Mouse (Mus musculus) kidney, embryonic 14.5 days (tissue): Measurements from ENCODE around the gene Hivep3. TPM values are rescaled to one million over a fixed set of nuclear protein-coding genes. Genes with fewer than 3 reads are reported as not detected.

ENCODE experiments used
- ATAC-seq: fragments of 200-750 bp; cut with Nextera tagmentation; 2 replicates; pipeline ENCODE4 v1.8.0; 2017; ENCODE audit warnings: moderate number of reproducible peaks, mild to moderate bottlenecking, moderate TSS enrichment, moderate library complexity; ENCODE audit not compliant: low FRiP score, low TSS enrichment
- H3K27ac ChIP-seq: fragments of 300-500 bp; sonication (generic); 2 replicates; pipeline ENCODE4 v1.5.1; 2014; ENCODE audit warnings: low read depth, mild to moderate bottlenecking, low read length, moderate library complexity, mixed read lengths
- H3K27me3 ChIP-seq: fragments of 300-500 bp; sonication (generic); 2 replicates; pipeline ENCODE4 v1.6.1; 2014; ENCODE audit warnings: mild to moderate bottlenecking, low read length; ENCODE audit not compliant: control insufficient read depth, insufficient read depth
- H3K36me3 ChIP-seq: fragments of 300-500 bp; sonication (generic); 2 replicates; pipeline ENCODE4 v1.6.1; 2014; ENCODE audit warnings: low read length, mixed read lengths; ENCODE audit not compliant: control insufficient read depth, insufficient read depth
- H3K4me1 ChIP-seq: fragments of 300-500 bp; sonication (generic); 2 replicates; pipeline ENCODE4 v1.6.1; 2014; ENCODE audit warnings: low read length, mixed read lengths; ENCODE audit not compliant: control insufficient read depth, insufficient read depth
- H3K4me2 ChIP-seq: fragments of 300-500 bp; sonication (generic); replicated peaks from 2 replicates; pipeline ENCODE4 v1.6.1; 2014; ENCODE audit warnings: low read depth, mild to moderate bottlenecking, low read length
- H3K4me3 ChIP-seq: fragments of 300-500 bp; sonication (generic); 2 replicates; pipeline ENCODE4 v1.5.1; 2014; ENCODE audit warnings: mild to moderate bottlenecking, low read length
- H3K9ac ChIP-seq: fragments of 300-500 bp; sonication (generic); 2 replicates; pipeline ENCODE4 v1.6.1; 2014; ENCODE audit warnings: low read depth, mild to moderate bottlenecking, low read length, moderate library complexity
- H3K9me3 ChIP-seq: fragments of 300-500 bp; sonication (generic); 2 replicates; pipeline ENCODE4 v1.6.1; 2016; ENCODE audit warnings: low read length; ENCODE audit not compliant: control insufficient read depth
- WGBS: fragments of 180-500 bp; shearing (Covaris S2); extraction: QIAGEN DNeasy Blood & Tissue Kit; methylation state at CpG from one replicate; pipeline ENCODE4 v1.1.7; 2014; 5-methylcytosine and 5-hydroxymethylcytosine counted together
- polyA plus RNA-seq: library from polyadenylated mRNA; unstranded; fragments of >200 nt; fragmentation: Nextera tagmentation; extraction: Ambion mirVana; gene quantifications from 2 replicates; pipeline ENCODE4 v1.2.1, GENCODE M21; 2014

Hivep3 gene
- polyA plus RNA-seq, 1 experiment from 2014 or later, result 6.3 TPM

- Histone ChIP-seq H3K27ac (no peak overlapping the region), H3K36me3 (no peaks in the 10 kb centered on the region), H3K9ac (no peak overlapping the region), H3K4me3 (no peak overlapping the region), H3K27me3 (no peaks in the 10 kb centered on the region), H3K4me1 (peaks cover 4% of the 10 kb centered on the region; the same call in 1 of the 2 replicates), H3K9me3 (no peaks in the 10 kb centered on the region), H3K4me2 (no peak overlapping the region)
- 26% methylated on average over 4 of the region's 4 CpGs for WGBS
- no peak for ATAC-seq
These were observed 148.8 kb downstream of the Hivep3 start for GRCm38 (mm10) chr4:119882401-119882800.

- Histone ChIP-seq H3K9me3 (no peaks in the 10 kb centered on the region), H3K4me1 (peaks cover 4% of the 10 kb centered on the region; the same call in 1 of the 2 replicates), H3K27me3 (no peaks in the 10 kb centered on the region), H3K4me2 (no peak overlapping the region), H3K36me3 (no peaks in the 10 kb centered on the region), H3K4me3 (no peak overlapping the region), H3K27ac (no peak overlapping the region), H3K9ac (no peak overlapping the region)
- no peak for ATAC-seq
- WGBS, result 24% methylated on average over 5 of the region's 5 CpGs
These were observed 149.2 kb downstream of the Hivep3 start for GRCm38 (mm10) chr4:119882814-119883213.

GRCm38 (mm10) chr4:119886621-119887020, 153.0 kb downstream of the Hivep3 start:
- ATAC-seq, result no peak
- H3K9ac ChIP-seq, result no peak overlapping the region
- 26% methylated on average over 3 of the region's 3 CpGs for WGBS

GRCm38 (mm10) chr4:119887523-119888177, 154.1 kb downstream of the Hivep3 start:
- no peaks in the 10 kb centered on the region for H3K36me3 ChIP-seq
- no peak overlapping the region for H3K4me2 ChIP-seq
- 36% methylated on average over 6 of the region's 6 CpGs for WGBS
- no peak overlapping the region for H3K4me3 ChIP-seq
- H3K27ac ChIP-seq, result no peak overlapping the region
- no peaks in the 10 kb centered on the region for H3K9me3 ChIP-seq
- ATAC-seq, result no peak
- no peak overlapping the region for H3K9ac ChIP-seq
- H3K27me3 ChIP-seq, result no peaks in the 10 kb centered on the region
- H3K4me1 ChIP-seq, result peaks cover 3% of the 10 kb centered on the region; the same call in 1 of the 2 replicates

More at GRCm38 (mm10) chr4:119886621-119887020, 153.0 kb downstream of the Hivep3 start:
- no peak overlapping the region for H3K27ac ChIP-seq
- no peaks in the 10 kb centered on the region for H3K27me3 ChIP-seq
- H3K4me3 ChIP-seq, result no peak overlapping the region
- no peaks in the 10 kb centered on the region for H3K36me3 ChIP-seq
- H3K4me1 ChIP-seq, result peaks cover 4% of the 10 kb centered on the region; the same call in 1 of the 2 replicates
- no peak overlapping the region for H3K4me2 ChIP-seq
- H3K9me3 ChIP-seq, result no peaks in the 10 kb centered on the region

GRCm38 (mm10) chr4:119889760-119890159, 156.2 kb downstream of the Hivep3 start:
- Histone ChIP-seq H3K4me1 (no peaks in the 10 kb centered on the region), H3K27me3 (no peaks in the 10 kb centered on the region), H3K4me2 (no peak overlapping the region), H3K27ac (no peak overlapping the region), H3K9ac (no peak overlapping the region), H3K36me3 (no peaks in the 10 kb centered on the region), H3K4me3 (no peak overlapping the region), H3K9me3 (no peaks in the 10 kb centered on the region)
- no peak for ATAC-seq
- WGBS, result 83% methylated on average over 5 of the region's 5 CpGs

- Histone ChIP-seq H3K4me2 (no peak overlapping the region), H3K27me3 (no peaks in the 10 kb centered on the region), H3K27ac (no peak overlapping the region), H3K4me3 (no peak overlapping the region), H3K4me1 (no peaks in the 10 kb centered on the region), H3K36me3 (no peaks in the 10 kb centered on the region), H3K9ac (no peak overlapping the region), H3K9me3 (no peaks in the 10 kb centered on the region)
- ATAC-seq, result no peak
- WGBS, result 75% methylated on average over 5 of the region's 5 CpGs
These were observed 159.7 kb downstream of the Hivep3 start for GRCm38 (mm10) chr4:119893255-119893779.

GRCm38 (mm10) chr4:119894797-119895458, 161.3 kb downstream of the Hivep3 start:
- Histone ChIP-seq H3K27me3 (no peaks in the 10 kb centered on the region), H3K27ac (no peak overlapping the region), H3K4me3 (no peak overlapping the region), H3K9ac (no peak overlapping the region), H3K9me3 (no peaks in the 10 kb centered on the region), H3K4me2 (no peak overlapping the region), H3K36me3 (no peaks in the 10 kb centered on the region), H3K4me1 (no peaks in the 10 kb centered on the region)
- no peak for ATAC-seq
- WGBS, result 70% methylated on average over 13 of the region's 13 CpGs

GRCm38 (mm10) chr4:119895504-119895903, 161.9 kb downstream of the Hivep3 start:
- Histone ChIP-seq H3K9ac (no peak overlapping the region), H3K4me2 (no peak overlapping the region), H3K4me3 (no peak overlapping the region), H3K27ac (no peak overlapping the region), H3K36me3 (no peaks in the 10 kb centered on the region), H3K4me1 (no peaks in the 10 kb centered on the region), H3K27me3 (no peaks in the 10 kb centered on the region), H3K9me3 (no peaks in the 10 kb centered on the region)
- ATAC-seq, result no peak
- WGBS, result 55% methylated on average over 5 of the region's 5 CpGs

- no peak overlapping the region for H3K9ac ChIP-seq
- H3K4me1 ChIP-seq, result no peaks in the 10 kb centered on the region
- H3K27ac ChIP-seq, result no peak overlapping the region
- no peak overlapping the region for H3K4me3 ChIP-seq
- no peak overlapping the region for H3K4me2 ChIP-seq
- no peaks in the 10 kb centered on the region for H3K36me3 ChIP-seq
- WGBS, result 66% methylated on average over 3 of the region's 3 CpGs
- no peaks in the 10 kb centered on the region for H3K9me3 ChIP-seq
- H3K27me3 ChIP-seq, result no peaks in the 10 kb centered on the region
- no peak for ATAC-seq
These were observed 163.0 kb downstream of the Hivep3 start for GRCm38 (mm10) chr4:119896572-119896971.
